Comparison of ENCODE assay signal across 12 mouse cellular contexts in genomic region chr1:184519551-184519950, GRCm38 (mm10).
DNase-seq lines count a peak whose midpoint lies in the region; ATAC-seq lines count a peak whose summit lies in the region.
"Had no signal": no experiment of that assay in that cellular context is flagged by ENCODE, and none has a peak within 500 bp of the region (broad histone marks: within the 10 kb centered on the region; RNA-seq: fewer than 3 reads in every experiment).

No protein-coding gene starts in this region.

- H3K9ac ChIP-seq in heart, embryonic 11.5 days (ENCODE audit: low read depth, low read length): no peak overlapping the region
- no peak overlapping the region for H3K9ac ChIP-seq in forebrain, embryonic 11.5 days (ENCODE audit: low read length)
- H3K9ac ChIP-seq: embryonic facial prominence, embryonic 13.5 days; liver, embryonic 15.5 days had no signal

- no peak overlapping the region for H3K4me3 ChIP-seq in heart, embryonic 11.5 days (ENCODE audit: low read depth, low read length)
- H3K4me3 ChIP-seq in forebrain, embryonic 11.5 days (ENCODE audit: low read depth, low read length): no peak overlapping the region
- H3K4me3 ChIP-seq: embryonic facial prominence, embryonic 13.5 days; liver, embryonic 15.5 days had no signal

- H3K4me2 ChIP-seq in heart, embryonic 11.5 days: no peak overlapping the region
- no peak overlapping the region for H3K4me2 ChIP-seq in forebrain, embryonic 11.5 days (ENCODE audit: low read depth, low read length, severe bottlenecking)
- H3K4me2 ChIP-seq: embryonic facial prominence, embryonic 13.5 days; liver, embryonic 15.5 days had no signal

- ATAC-seq in heart, embryonic 11.5 days (replicated peaks; ENCODE audit: insufficient number of reproducible peaks, low FRiP score, low TSS enrichment): no peak
- no peak for ATAC-seq in megakaryocyte progenitor cell, adult 5-6 weeks (replicated peaks; ENCODE audit: poor library complexity)
- ATAC-seq in forebrain, embryonic 11.5 days (replicated peaks; ENCODE audit: low FRiP score): no peak
- ATAC-seq: CD4-positive, CD25-positive, alpha-beta regulatory T cell, adult 4 months had no signal

- no peaks in the 10 kb centered on the region for H3K36me3 ChIP-seq in heart, embryonic 11.5 days (ENCODE audit: control insufficient read depth, insufficient read depth, low read length)
- no peaks in the 10 kb centered on the region for H3K36me3 ChIP-seq in forebrain, embryonic 11.5 days (ENCODE audit: control insufficient read depth, insufficient read depth, low read length)
- H3K36me3 ChIP-seq: embryonic facial prominence, embryonic 13.5 days; liver, embryonic 15.5 days had no signal

- H3K27me3 ChIP-seq in heart, embryonic 11.5 days (ENCODE audit: control insufficient read depth, insufficient read depth, low read length): no peaks in the 10 kb centered on the region; the same call in 1 of the 2 replicates
- H3K27me3 ChIP-seq in forebrain, embryonic 11.5 days (ENCODE audit: control insufficient read depth, insufficient read depth, low read length): no peaks in the 10 kb centered on the region
- H3K27me3 ChIP-seq: embryonic facial prominence, embryonic 13.5 days; liver, embryonic 15.5 days had no signal

- H3K4me1 ChIP-seq in heart, embryonic 11.5 days (ENCODE audit: control insufficient read depth, insufficient read depth, low read length): no peaks in the 10 kb centered on the region
- no peaks in the 10 kb centered on the region for H3K4me1 ChIP-seq in forebrain, embryonic 11.5 days (replicated peaks; ENCODE audit: control insufficient read depth, insufficient read depth, low read length)
- H3K4me1 ChIP-seq: liver, embryonic 15.5 days had no signal

- WGBS in heart, embryonic 11.5 days (ENCODE audit: insufficient replicate concordance): 81% methylated on average over 5 of the region's 5 CpGs
- WGBS in forebrain, embryonic 11.5 days: 86% methylated on average over 5 of the region's 5 CpGs

- no peaks in the 10 kb centered on the region for H3K9me3 ChIP-seq in heart, embryonic 11.5 days (replicated peaks; ENCODE audit: control insufficient read depth, low read length)
- H3K9me3 ChIP-seq in forebrain, embryonic 11.5 days (ENCODE audit: control insufficient read depth, low read length): no peaks in the 10 kb centered on the region
- H3K9me3 ChIP-seq: embryonic facial prominence, embryonic 13.5 days; liver, embryonic 15.5 days had no signal

- H3K27ac ChIP-seq in heart, embryonic 11.5 days (ENCODE audit: low read depth, low read length): no peak overlapping the region
- H3K27ac ChIP-seq in forebrain, embryonic 11.5 days (ENCODE audit: low read depth, low read length): no peak overlapping the region
- H3K27ac ChIP-seq: embryonic facial prominence, embryonic 13.5 days; liver, embryonic 15.5 days had no signal

- DNase-seq in heart, adult 11 months: peak; percentile 97
- peak; percentile 18 for DNase-seq in retina, embryonic 14.5 days (ENCODE audit: low spot score)
- DNase-seq in retina, postnatal 1 day: no peak
- DNase-seq in gastrocnemius, postnatal 14 days: peak; percentile 25
- no peak for DNase-seq in left cerebral cortex, adult 8-10 months (ENCODE audit: low spot score in 2 of 2)
- no peak for DNase-seq in forebrain, embryonic 11.5 days (ENCODE audit: low spot score)
- DNase-seq: right cerebral cortex, postnatal 14 days had no signal

- intact Hi-C loops in gastrocnemius, postnatal 14 days (cut with DNase I; ENCODE audit: low total_unique reads): no loop called here

Comparison
In these comparisons a context has a peak if more than half of its experiments do, and no peak if none do; other contexts are left out.
1. DNase-seq: peak in heart, adult 11 months (single experiment), retina, embryonic 14.5 days (single experiment) and gastrocnemius, postnatal 14 days (single experiment); none in retina, postnatal 1 day (single experiment), left cerebral cortex, adult 8-10 months (0 of 2) and forebrain, embryonic 11.5 days (single experiment).